Mouse (Mus musculus) adipose tissue, adult 10 weeks (tissue): ENCODE results near the gene Parp11. TPM values are rescaled to one million over a fixed set of nuclear protein-coding genes. Genes with fewer than 3 reads are reported as not detected.

Experiments
- polyA plus RNA-seq: library from polyadenylated mRNA; stranded (reverse); fragments of 350-450 nt; fragmentation: Illumina TruSeq; extraction: RNeasy Lipid Tissue Mini Kit (QIAGEN cat#74804); gene quantifications from one replicate; pipeline ENCODE4 v1.2.3, GENCODE M21; 2014; ENCODE audit warnings: low read depth, low replicate concordance

The Parp11 gene
- polyA plus RNA-seq = 17.2 TPM

DNA sequence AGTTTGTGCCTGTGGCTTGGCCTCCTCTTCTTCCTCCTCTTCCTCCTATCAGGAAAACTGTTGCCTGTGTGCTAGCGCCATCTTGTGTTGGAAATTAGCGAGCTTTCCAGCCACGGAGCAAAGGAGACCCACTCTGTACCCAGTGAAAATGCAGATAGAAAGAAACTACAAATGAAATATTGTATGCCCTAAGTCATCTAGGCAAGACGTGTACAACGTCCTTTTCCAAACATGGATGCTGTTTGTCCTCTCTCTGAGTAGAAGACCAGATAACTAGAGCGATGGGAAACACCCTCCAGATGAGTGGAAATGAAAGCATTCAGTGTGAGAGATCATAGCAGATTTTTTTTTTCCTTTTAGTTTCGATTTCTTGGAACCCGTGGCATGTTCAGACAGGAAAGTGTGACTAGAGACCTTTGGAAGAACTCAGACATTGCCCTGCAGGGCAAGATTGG, at the start of gene Parp11:
TSS of gene Parp11 (plus strand) at position 405 of the 455 bp plus-strand sequence.

Other genes with a start within 250 kb of the Parp11 start
- 0.97 TPM for gene Cracr2a, start 114.5 kb downstream of the Parp11 start, polyA plus RNA-seq